Comparison of ENCODE assay signal across 37 mouse cellular contexts in the genomic region with DNA sequence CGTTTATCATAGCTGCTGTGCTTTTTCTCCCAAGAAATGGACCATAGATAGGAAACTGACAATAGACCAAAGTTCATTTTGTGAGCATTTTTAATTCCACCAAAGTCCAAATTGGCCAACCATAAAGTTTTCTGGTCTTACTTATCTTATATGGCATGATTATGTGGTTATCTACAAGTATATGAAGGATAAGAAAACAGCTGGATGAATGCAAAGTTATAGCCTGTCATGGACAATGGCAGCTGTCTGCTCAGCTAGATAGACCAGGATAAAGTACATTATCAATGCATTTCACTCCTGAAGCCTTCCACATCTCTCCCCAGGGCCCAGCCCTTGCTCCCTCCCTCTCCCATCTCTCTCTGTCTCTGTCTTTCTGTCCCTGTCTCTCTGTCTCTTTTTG. TPM values are rescaled to one million over a fixed set of nuclear protein-coding genes. Genes with fewer than 3 reads are reported as not detected.
"Had no signal": no experiment of that assay in that cellular context is flagged by ENCODE, and none has a peak within 500 bp of the region (broad histone marks: within the 10 kb centered on the region; RNA-seq: fewer than 3 reads in every experiment).

No protein-coding gene starts in this region.

- H3K4me2 ChIP-seq: embryonic facial prominence, embryonic 12.5 days; embryonic facial prominence, embryonic 13.5 days; embryonic facial prominence, embryonic 15.5 days; forebrain, embryonic 12.5 days; forebrain, embryonic 13.5 days; forebrain, embryonic 15.5 days had no signal

- H3K4me1 ChIP-seq: embryonic facial prominence, embryonic 10.5 days; embryonic facial prominence, embryonic 12.5 days; embryonic facial prominence, embryonic 13.5 days; embryonic facial prominence, embryonic 15.5 days; forebrain, embryonic 10.5 days; forebrain, embryonic 12.5 days; forebrain, embryonic 13.5 days; forebrain, embryonic 15.5 days had no signal

- H3K27me3 ChIP-seq: embryonic facial prominence, embryonic 12.5 days; embryonic facial prominence, embryonic 13.5 days; embryonic facial prominence, embryonic 15.5 days; forebrain, embryonic 12.5 days; forebrain, embryonic 13.5 days; forebrain, embryonic 15.5 days had no signal

- DNase-seq: cerebellum, adult 18-20 months; cerebellum, adult 2 months; cerebellum, adult 8-10 months; cerebellum, adult 9-10 months; cerebellum, adult 9-11 months; cerebellum, postnatal 14 days; cerebellum, postnatal 25 days; cerebellum, postnatal 36 days; embryo, embryonic 11 days; forebrain, postnatal 0 days; gastrocnemius, adult 2 months; gastrocnemius, postnatal 10 days; gastrocnemius, postnatal 14 days; gastrocnemius, postnatal 25 days; gastrocnemius, postnatal 36 days; heart, adult 11 months; heart, adult 18-20 months; heart, adult 2 months had no signal

- ATAC-seq: forebrain, embryonic 13.5 days; forebrain, embryonic 14.5 days; forebrain, embryonic 15.5 days had no signal

- H3K27ac ChIP-seq: embryonic facial prominence, embryonic 10.5 days; embryonic facial prominence, embryonic 12.5 days; embryonic facial prominence, embryonic 13.5 days; embryonic facial prominence, embryonic 15.5 days; forebrain, embryonic 10.5 days; forebrain, embryonic 12.5 days; forebrain, embryonic 13.5 days; forebrain, embryonic 15.5 days; gastrocnemius, adult 2 months; heart, adult 2 months had no signal

- H3K9ac ChIP-seq: embryonic facial prominence, embryonic 12.5 days; embryonic facial prominence, embryonic 13.5 days; embryonic facial prominence, embryonic 15.5 days; forebrain, embryonic 12.5 days; forebrain, embryonic 13.5 days; forebrain, embryonic 15.5 days; forebrain, postnatal 0 days had no signal

- H3K4me3 ChIP-seq: embryonic facial prominence, embryonic 10.5 days; embryonic facial prominence, embryonic 12.5 days; embryonic facial prominence, embryonic 13.5 days; embryonic facial prominence, embryonic 15.5 days; erythroblast, embryonic 14.5 days; forebrain, embryonic 10.5 days; forebrain, embryonic 12.5 days; forebrain, embryonic 13.5 days; forebrain, embryonic 15.5 days; gastrocnemius, adult 2 months; heart, adult 2 months had no signal

- H3K9me3 ChIP-seq: embryonic facial prominence, embryonic 10.5 days; embryonic facial prominence, embryonic 12.5 days; embryonic facial prominence, embryonic 13.5 days; embryonic facial prominence, embryonic 15.5 days; forebrain, embryonic 10.5 days; forebrain, embryonic 12.5 days; forebrain, embryonic 13.5 days; forebrain, embryonic 15.5 days had no signal

- H3K36me3 ChIP-seq: embryonic facial prominence, embryonic 10.5 days; embryonic facial prominence, embryonic 12.5 days; embryonic facial prominence, embryonic 13.5 days; embryonic facial prominence, embryonic 15.5 days; forebrain, embryonic 10.5 days; forebrain, embryonic 12.5 days; forebrain, embryonic 15.5 days had no signal

RNA-seq across cellular contexts. Expression of gene Cyp2j6, which starts 7.0 kb away (rescaled TPM):
- polyA plus RNA-seq: erythroblast, embryonic 14.5 days had no signal

RNA-seq across cellular contexts. Expression of gene Cyp2j9, which starts 30.9 kb away (rescaled TPM):
- polyA plus RNA-seq: erythroblast, embryonic 14.5 days had no signal

RNA-seq across cellular contexts. Expression of gene Cyp2j8, which starts 53.3 kb away (rescaled TPM):
- total RNA-seq: common myeloid progenitor, adult 5-6 weeks; forebrain, postnatal 0 days; gastrocnemius, adult 18-20 months; gastrocnemius, adult 2 months; gastrocnemius, postnatal 10 days; gastrocnemius, postnatal 14 days; gastrocnemius, postnatal 25 days; gastrocnemius, postnatal 36 days; gastrocnemius, postnatal 4 days; granulocyte monocyte progenitor cell, adult 5-6 weeks; heart, adult 18-20 months; heart, adult 2 months had no signal
- polyA plus RNA-seq: embryonic facial prominence, embryonic 10.5 days; embryonic facial prominence, embryonic 11.5 days; embryonic facial prominence, embryonic 12.5 days; embryonic facial prominence, embryonic 13.5 days; embryonic facial prominence, embryonic 14.5 days; embryonic facial prominence, embryonic 15.5 days; erythroblast, embryonic 14.5 days; forebrain, embryonic 10.5 days; forebrain, embryonic 11.5 days; forebrain, embryonic 12.5 days; forebrain, embryonic 13.5 days; forebrain, embryonic 14.5 days; forebrain, embryonic 15.5 days; forebrain, embryonic 16.5 days; forebrain, postnatal 0 days; gonadal fat pad, adult 2 months; heart, adult 2 months had no signal
